Mouse (Mus musculus) induced T-regulatory cell, adult 2 months (primary cell): ENCODE measurements around the gene Dock1.

Experiments used
- DNase-seq: peaks from one replicate; pipeline ENCODE4 v3.0.0-alpha.2; 2012; ENCODE audit warnings: low read depth

Dock1 gene

DNA sequence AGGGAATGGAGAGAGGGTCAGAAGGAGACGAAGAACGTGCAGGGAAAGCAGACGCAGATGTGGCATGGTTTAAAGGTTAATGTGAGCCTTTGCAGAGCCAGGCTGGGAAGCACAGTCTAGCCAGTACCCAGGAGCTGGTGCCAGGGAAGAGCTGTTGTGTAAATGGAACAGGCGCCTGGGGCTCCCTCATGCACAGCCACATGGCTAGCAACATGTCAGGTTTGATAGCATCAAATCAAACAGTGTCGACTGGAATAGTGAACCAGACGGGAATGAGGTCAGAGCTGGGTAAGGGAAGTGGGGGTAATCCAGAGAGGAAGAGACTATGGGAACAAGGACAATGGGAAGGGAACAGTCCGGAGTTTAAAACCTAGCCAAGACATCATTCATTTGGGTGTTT, 384.2 kb downstream of the Dock1 start:
- no peak for DNase-seq

DNA sequence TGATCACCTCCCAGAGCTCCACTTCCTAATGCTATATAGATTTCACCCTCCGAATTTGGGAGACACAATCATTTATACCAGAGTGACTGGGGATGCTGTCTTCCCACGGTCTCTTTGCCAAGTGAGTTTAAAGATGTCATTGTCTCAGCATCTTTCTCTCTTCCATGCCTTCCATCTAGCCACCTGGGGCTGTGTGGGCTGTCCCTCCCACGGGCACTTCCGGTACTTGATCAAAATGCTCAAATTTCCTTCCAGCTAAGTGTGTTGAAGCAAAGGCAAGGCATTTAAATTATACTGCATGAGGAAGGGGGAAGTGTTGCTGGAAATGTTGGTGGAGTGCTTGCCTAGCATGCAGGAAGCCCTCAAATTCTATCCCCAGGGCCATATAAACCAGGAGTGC, 388.6 kb downstream of the Dock1 start:
- DNase-seq: no peak

DNA sequence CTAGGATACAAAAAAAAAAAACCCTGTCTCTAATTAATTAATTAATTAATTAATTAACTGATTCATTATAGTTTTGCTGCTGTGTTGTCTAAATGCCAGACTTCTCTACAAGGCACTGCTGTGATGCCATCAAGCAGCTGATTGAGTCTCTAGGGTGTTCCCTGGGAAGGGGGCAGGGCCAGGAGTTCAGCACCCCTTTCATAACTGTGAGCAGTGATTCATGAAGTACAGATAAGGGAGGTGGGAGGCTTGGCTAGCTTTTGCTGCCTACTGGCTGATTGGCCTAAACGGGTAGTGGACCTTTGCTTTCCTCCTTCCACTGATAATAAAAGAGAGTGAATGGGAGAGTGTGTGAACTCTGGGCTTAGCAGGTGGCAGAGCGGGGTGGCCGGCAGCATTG, 389.1 kb downstream of the Dock1 start:
- DNase-seq: no peak

DNA sequence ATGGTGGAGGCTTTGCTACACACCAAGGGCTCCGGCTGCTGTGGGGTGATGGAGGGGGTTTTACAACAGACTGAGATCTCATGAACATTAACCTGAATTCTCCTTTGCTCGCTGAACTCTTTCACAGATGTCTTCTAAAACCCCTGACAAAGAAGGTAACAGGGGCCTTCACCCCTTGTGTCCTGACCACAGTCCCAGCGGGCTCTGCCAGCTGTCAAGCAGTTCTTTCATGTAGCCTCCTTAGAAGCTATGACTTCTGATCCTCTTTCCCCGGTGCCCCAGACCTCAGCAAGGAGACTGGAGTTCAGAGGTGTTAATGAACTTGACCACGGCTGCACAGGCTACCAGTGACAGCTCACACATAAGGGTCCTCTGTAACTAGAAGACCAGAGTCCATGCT, 393.4 kb downstream of the Dock1 start:
- no peak for DNase-seq

DNA sequence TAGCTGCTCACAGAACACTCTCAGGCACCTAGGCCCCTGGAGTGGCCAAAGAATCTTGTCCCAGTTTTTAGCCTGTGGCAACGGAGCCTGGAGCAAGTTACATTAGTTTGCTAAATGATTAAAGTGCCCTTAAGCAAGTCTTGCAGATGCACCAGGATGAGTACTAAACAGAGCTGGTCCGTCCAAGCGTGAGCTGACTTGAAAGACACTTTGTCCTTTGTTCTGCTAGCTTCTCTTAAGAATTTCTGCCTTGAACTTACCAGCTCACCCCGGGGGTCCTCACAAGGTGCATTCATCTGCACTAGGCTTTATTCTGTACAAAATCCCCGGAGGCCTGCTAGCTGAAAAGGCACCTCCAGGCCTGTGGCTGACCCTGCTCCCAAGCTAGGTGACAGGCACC, 394.8 kb downstream of the Dock1 start:
- no peak for DNase-seq

DNA sequence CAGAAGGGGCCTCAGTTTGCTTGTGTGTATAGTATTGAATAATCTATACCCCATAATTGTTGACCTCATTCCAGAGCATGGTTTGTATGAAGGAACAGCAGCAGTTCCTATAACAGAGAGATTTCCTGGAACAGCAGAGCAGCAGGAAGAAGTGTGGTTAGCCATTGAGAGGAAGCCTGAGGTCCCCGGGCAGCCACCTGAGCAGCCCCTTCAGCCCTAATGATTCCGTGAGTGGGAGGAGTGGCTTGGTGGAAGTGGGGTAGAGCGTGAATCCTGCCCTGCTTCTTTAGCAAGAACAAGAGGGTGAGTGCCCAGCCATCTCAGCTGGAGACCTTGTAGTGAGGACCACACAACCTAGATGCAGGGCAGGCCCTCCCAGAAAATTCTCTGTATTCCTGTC, 398.4 kb downstream of the Dock1 start:
- no peak for DNase-seq

DNA sequence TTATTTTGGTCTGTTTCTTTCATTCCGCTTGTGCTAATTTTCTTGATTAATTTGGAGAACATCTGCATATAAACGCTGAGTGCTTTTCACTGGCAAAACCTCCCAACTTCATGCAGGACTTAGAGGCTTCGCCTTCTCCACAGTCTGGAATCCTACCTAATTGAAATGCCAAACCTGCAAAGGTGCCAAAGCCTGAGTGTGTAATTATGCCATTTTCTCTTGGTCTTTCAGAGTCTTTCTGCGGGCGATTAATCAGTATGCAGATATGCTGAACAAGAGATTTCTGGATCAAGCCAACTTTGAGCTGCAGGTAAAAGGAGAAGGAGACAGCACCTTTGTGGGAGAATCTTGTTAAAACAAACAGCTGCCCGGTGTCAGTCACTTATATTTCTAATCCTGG, 406.4 kb downstream of the Dock1 start:
- no peak for DNase-seq

DNA sequence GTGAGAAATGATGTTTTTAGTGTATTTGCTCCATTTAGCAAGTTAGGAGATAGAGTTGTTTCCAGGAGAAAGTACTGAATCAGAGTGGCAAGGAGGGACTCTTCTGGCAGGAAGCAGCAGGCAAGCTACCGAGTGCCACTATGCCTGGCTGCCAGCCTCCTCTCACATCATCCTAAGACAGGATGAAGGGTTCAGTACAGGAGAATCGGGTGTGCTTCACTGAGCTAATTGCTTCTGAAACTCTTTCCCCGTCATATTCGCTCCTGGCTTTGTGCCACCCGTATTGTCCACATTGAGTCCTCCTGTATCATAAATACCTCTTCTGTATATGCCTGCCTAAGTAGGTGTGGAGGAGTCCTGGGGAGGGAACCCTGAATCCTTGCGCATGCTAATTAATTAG, 406.9 kb downstream of the Dock1 start:
- DNase-seq: no peak

DNA sequence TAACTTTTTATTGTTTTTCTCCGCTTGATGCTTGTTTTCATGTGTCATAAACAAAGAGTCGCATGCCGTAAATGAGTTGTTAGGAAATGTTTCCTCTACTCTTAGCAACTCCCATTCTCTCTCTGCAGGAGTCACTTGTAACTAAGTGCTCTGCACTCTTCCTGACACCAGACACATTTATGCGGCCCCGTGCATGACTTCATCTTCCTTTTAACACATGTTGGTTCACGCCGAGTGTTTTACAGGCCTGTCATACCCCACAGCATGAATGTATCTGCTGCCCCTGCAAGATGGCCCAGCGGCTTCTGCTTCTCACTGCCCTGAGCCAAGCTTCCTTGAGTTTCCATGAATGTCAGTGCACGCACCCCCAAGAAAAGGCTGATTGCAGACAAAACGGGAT, 407.4 kb downstream of the Dock1 start:
- DNase-seq: no peak

DNA sequence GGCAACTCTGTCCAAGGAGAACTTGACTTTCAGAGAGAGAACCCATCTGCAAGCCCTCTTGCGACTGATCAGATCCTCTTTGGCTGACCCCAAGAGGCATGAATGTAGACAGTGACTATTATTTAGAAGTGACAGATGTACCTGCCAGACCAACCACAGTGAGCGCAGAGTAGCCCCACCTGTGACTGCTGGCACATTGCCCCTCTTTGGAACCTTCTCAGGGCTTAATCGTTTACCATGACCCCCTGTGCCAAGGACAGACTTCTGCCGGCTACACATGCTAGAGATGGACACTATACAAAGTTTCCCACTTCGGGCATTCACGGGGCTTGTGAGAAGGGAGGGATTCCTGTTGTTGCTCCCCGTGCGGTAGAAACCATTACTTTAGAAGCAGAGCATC, 413.0 kb downstream of the Dock1 start:
- no peak for DNase-seq

DNA sequence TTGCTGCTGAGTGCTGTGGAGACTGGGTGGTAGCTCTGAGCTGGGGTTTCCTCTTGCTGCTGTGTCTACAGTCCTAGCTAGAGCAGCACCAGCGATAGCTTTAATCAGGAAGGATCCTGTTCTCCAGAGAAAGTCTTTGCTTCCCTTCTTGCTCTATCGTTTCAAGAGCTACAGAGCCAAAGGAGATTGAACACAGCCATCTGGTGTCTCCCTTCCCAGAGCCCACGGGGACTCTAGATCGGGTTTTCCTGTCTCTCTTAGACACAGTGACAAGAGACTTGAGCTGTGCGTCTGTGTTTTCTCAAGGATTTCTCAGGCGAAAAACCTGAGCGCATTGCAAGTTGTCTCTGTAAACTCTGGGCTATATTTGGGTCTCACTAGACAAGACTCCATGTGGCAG, 413.6 kb downstream of the Dock1 start:
- no peak for DNase-seq

DNA sequence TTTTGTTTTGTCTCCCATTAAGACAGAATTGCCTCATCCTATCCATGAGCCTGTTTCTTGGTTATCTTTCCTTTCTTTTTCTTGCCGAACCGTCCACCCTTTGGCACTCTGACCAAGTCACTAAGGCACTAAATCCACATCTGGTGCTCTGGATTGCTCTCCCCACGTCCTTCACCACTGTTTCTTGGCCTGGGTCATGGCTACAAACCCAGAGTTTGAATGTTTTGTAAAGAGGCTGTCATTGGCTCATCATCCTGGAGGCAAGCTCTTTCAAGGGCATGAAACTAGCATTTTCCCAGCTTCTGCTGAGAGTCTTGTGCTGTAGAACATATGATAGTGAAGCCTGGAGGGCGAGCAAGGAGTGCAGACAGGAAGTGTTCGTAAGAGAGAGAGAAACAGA, 416.1 kb downstream of the Dock1 start:
- DNase-seq: no peak

DNA sequence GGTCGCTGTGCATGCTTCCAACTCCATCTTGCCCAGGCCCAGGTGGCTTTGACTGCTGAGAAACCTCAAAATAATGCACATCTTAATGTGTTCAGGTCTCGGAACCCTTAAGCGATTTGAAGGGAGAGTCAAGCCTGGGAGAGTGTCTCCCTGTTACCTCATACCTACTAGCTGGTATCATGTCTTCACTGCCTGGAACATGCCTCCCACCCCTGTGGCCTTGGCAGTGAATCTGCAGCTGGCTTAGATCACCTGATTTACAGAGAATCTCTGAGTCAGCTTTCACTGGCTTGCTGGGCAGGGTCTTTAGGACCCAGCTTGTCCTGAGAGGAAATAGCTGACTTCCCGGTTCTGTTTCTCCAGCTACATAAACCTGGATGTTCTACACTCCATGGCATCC, 419.2 kb downstream of the Dock1 start:
- DNase-seq: no peak

DNA sequence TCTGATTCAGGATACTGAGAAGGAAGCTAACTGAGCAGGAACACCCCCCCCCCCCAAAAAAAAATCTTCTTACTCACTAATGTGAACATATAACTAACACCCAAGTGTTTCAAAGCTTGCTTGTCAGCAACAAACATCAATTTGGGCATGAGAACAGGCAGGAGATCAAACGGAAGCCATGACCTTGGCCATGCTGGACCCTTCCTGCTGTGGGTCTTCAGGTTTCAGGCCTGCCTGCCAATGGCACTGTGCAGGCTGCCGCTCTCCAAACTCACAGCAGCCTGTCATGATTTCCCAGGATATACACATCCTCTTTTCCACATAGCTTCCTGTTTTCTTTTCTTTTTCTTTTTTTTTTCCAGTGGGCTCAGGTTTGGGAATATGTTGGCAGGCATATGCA, 423.4 kb downstream of the Dock1 start:
- no peak for DNase-seq

DNA sequence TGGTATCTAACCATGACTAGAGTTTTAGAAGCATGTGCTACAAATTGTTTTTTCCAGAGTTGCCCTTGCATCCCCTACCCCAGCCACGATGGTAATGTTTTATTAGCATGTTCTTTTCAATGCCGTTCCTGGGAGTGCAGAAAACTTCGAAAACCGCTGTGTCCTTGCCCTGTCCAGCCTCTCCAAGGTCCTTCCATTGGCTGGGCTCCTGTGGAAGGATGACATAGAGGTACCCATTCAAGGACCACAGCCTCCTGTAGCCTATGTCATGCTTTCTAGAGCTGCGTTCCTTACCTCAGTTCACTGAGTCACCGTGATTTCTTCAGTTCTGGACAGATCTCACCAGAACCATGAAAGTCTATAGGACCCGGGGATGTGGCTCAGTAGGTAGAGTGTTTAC, 431.5 kb downstream of the Dock1 start:
- no peak for DNase-seq

DNA sequence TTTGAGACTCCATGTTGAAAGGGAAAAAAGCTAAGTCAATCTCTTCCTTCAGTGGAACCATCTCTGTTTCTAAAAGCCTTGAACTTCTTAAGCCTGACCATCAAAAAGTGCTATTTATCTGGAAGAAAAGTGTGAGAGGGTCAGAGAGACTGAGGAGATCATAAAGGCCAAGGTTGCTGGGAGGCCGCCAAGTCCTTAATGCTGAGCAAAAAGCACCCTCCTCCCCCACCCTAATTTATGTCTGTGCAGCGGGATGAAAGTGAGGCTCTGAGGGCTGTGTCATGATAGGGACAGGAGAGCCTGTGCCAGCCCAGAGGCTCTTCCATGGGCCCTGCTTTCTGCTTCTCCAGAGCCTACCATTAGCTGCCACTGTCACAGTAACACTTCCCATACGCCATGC, 436.1 kb downstream of the Dock1 start:
- no peak for DNase-seq

DNA sequence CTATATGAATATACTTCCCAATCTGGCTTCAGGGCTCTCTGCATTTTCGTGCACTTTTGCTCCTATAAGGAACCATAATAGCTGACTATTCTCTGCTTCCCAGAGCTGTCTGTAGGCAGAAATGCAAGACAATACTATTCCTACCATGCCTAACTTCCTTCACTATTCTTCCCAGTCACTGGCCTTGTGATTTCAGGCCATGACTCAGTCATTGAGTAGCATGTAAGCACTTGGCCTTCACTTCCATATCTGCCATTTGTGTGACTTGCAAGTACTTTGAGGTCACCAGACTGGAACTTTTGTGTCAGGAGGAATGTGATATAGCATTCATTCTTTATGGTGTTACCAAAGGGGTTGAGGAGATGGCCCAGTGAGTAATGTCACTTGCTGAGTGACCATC, 439.9 kb downstream of the Dock1 start:
- DNase-seq: no peak

DNA sequence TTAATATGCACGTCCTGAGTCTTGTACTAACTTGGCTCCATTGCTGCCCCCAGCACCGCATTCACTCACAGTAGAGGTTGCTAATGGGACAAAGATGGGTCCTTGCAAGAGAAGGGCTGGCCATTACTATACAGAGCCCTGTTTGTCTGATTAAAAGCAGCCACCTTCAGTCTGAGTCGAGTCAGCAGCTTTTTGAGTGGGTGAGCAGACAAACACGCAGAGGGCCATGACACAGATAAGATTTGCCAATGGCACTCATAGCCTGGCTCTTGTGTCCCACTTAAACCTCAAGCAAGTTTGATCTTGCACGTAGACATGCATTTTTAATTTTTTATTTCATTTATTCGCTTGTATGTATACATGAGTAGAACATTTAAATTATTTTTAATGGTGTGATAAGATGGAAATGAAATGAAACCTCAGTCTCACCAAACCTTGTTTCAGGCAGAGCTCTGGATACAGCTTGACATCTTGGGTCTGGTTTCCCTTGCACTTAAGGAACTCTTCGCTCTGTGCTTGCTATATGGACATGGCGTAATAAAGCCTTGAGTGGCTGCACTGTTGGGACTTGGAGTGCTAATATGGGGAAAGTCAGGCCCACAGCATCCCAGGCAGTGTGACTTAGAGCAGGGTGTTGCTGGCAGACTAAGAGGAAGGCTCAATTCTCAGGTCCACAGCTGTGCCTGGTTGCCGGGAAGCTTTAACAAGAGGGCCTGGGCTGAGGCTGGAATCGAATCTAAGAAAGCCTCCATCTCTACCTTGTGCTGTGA, 455.0 kb downstream of the Dock1 start:
- DNase-seq: no peak

DNA sequence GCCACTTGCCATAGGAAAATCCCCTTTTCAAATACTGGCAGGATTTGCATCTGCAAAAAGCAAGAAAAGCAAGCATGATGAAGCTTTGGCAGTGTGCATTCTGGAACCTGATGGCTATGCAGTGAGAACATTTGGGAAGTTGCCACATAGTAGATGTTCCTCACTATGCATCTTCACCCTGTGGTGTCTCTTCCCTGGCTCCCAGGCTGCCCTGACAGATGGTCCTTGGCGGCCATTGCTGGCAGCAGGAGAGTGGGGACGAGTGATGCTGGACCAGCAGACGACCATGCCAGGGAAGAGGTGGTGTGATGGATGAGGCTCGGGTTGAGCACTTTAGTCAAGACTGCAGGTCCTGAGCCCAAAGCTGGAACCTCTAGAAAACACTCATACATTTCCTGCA, 462.0 kb downstream of the Dock1 start:
- no peak for DNase-seq

DNA sequence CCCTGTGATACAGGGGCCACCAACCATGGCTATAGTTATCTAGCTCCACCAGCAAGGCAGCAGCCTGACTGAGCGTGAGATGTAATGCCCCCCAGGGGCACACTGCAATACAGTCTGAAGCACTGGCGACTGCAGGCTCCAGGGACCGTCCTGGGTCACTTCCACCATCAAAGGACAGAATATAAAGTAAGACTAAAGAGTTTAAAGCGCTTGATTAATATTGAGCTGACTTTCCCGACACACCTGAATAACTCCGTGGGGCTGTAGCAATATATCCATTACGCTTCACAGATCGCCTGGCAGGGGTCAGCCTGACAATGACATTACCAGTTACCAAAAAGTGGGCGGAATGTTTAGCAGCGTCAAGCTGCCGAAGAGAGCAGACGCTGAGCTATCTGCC, 464.2 kb downstream of the Dock1 start:
- no peak for DNase-seq

DNA sequence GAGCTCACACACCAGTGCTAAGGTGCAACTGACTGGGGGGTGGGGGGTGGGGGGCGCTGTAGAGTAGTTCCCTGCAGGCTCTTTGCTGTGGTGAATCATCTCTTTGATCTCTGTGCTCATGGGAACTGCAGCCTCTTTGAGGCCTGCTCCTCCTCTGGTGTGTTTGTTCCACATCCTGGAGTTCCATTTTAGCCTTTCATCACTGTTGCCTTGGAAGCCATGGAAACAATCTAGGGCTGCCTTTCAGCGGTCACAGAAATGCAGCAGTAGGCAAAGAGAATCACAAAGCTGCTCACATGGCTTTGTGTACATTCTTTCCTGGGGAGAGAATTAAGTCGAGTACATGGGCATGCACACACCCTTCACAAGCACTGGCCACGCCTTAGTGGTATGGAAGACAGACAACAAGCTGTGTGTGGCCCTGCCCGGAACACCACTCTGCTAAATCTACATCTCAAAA, 468.7 kb downstream of the Dock1 start:
- no peak for DNase-seq

DNA sequence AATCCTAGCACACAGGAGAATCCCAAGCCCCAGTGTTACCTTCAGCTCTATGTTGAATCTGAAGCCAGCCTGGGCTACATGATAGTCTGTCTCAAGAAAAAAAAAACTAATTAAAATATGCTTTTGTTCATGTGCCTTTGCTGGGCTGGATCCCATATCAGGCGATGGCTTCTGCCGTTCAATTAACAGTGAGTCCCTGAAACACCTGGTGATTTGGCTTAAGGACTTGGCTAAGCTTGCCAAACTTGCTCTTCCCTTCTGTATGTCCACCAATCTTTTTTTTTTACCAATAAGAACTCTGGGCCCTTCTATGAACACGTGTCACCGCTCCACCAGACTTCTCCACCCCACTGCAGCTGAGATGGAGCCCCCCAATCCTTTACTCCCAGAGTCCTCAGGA, 474.3 kb downstream of the Dock1 start:
- no peak for DNase-seq

DNA sequence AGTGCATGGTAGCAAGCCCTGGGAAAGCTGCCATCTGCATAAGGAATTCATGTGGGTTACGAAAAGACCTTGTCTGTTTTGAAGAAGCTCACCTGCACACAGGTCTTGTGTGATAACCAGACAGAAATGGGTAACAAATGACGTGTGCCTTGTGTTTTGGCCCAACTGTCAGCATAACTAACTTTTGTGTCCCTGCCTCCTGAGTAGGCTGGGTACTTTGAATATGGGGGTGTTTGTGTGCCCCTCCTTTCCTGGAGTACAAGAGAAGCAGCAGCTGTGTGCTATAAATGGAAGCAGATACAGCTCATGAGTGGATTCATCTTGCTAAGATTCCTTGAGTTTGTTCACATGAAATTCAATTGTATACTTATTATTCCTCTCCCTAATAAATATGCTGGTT, 480.5 kb downstream of the Dock1 start:
- no peak for DNase-seq

DNA sequence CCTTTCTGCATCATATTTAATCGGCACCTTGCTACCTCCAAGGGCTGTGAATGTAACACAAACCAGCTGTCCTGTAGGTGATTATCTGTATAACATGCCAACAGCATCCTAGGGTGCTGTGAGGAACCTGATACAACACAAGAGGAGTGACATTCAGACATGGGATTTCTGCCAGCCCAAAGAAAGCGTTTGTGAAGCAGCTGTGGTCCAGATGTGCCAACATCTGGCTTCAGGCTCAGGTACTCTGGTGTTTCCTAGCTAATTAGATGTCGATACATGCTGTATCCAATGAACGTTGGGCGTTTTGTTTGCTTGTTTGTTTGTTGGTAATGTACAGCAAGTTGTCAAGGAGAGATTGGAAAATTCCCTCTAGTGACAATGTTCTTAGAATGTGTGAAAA, 487.1 kb downstream of the Dock1 start:
- DNase-seq: no peak

DNA sequence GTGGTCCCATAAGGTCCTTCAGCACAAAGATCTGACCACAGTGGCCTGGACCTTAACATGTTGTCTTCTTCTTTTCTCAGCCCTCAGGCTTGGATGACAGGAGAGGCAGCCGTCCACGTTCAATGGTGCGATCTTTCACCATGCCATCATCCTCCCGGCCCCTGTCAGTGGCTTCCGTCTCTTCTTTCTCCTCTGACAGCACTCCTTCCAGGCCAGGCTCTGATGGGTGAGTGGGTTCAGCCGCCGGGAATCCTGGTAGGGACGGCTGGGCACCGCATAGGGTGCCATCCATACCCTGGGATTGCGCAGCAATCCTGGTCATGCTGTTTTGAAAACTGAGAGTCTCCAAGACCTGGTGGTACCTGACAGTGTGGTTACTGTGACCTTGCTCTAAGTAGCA, 487.9 kb downstream of the Dock1 start:
- DNase-seq: no peak
